Mouse (Mus musculus) Patski (cell line): ENCODE results near the gene Klrk1. TPM values are rescaled to one million over a fixed set of nuclear protein-coding genes. Genes with fewer than 3 reads are reported as not detected.
A peak's percentile ranks its signal among the peaks of the same experiment; 100 is the strongest.
"Not testable (repeated sequence)": the region's sequence is repeated elsewhere in the genome, so short reads cannot be mapped to it uniquely, and the experiment has no call there.

ENCODE experiments used
- ATAC-seq: fragments of 100-300 bp; one replicate; pipeline ENCODE4 v1.8.0; 2021
- CTCF ChIA-PET: fragments of 350-600 bp; sonication (Branson Sonifier 250); formaldehyde crosslinking; loops from one replicate; lab custom pipeline; 2022; ENCODE audit warnings: inconsistent platforms; lab: Charles Lee
- POLR2A ChIA-PET: fragments of 350-600 bp; sonication (Branson Sonifier 250); formaldehyde crosslinking; loops from one replicate; lab custom pipeline; 2022; ENCODE audit warnings: antibody characterized with exemption, inconsistent platforms; lab: Charles Lee
- DNase-seq: peaks from one replicate; pipeline ENCODE4 v3.0.0-alpha.2; 2011; ENCODE audit warnings: low read depth, low spot score
- H3K27me3 ChIP-seq: fragments of 371-371 bp; one replicate; pipeline ENCODE4 v1.5.1; 2021
- CTCF ChIP-seq: fragments of 100-300 bp; IDR thresholded peaks from one replicate; pipeline ENCODE4 v1.5.1; 2021
- in situ Hi-C: fragments of 300-500 bp; cut with MboI; formaldehyde crosslinking; loops from 3 replicates; pipeline ENCODE4 v1.11.1; 2018; ENCODE audit warnings: low pct_unique_long_range_greater_than_20kb, mixed read lengths
- polyA plus RNA-seq: library from polyadenylated mRNA; unstranded; gene quantifications from one replicate; pipeline ENCODE4 v1.2.3, GENCODE M21; 2021

Gene Klrk1
- polyA plus RNA-seq: not detected

GRCm38 (mm10) chr6:129623735-129624134 is at the start of gene Klrk1:
Gene Klrk1, minus strand, starts transcription at chr6:129623864.
- ChIA-PET CTCF (no interaction called here), POLR2A (no interaction called here)
- ATAC-seq (no peak), DNase-seq (no peak)
- no peak for TF ChIP-seq CTCF
- in situ Hi-C loops: no loop called here
- peaks cover 11% of the 10 kb centered on the region for H3K27me3 ChIP-seq

- POLR2A ChIA-PET, ATAC-seq, H3K27me3 ChIP-seq, CTCF ChIA-PET, DNase-seq, in situ Hi-C loops: not testable (repeated sequence)
Observed at GRCm38 (mm10) chr6:129661301-129661700, 37.6 kb upstream of the Klrk1 start.

- DNase-seq, H3K27me3 ChIP-seq, CTCF ChIA-PET, in situ Hi-C loops, ATAC-seq, POLR2A ChIA-PET: not testable (repeated sequence)
Observed at GRCm38 (mm10) chr6:129660589-129660988, 36.9 kb upstream of the Klrk1 start, which contains the start of gene Klrc2. Gene Klrc2, minus strand, starts transcription at chr6:129660689.

GRCm38 (mm10) chr6:129644054-129644453 is 20.4 kb upstream of the Klrk1 start:
- in situ Hi-C loops, ATAC-seq, POLR2A ChIA-PET, CTCF ChIA-PET, H3K27me3 ChIP-seq, DNase-seq: not testable (repeated sequence)

GRCm38 (mm10) chr6:129643237-129643636 is 19.6 kb upstream of the Klrk1 start, which contains the start of gene Klrc3:
Gene Klrc3, minus strand, starts transcription at chr6:129643337.
- in situ Hi-C loops, H3K27me3 ChIP-seq, ATAC-seq, CTCF ChIA-PET, POLR2A ChIA-PET, DNase-seq: not testable (repeated sequence)

GRCm38 (mm10) chr6:129631046-129631445 is 7.4 kb upstream of the Klrk1 start:
- CTCF ChIA-PET, in situ Hi-C loops, ATAC-seq, DNase-seq, POLR2A ChIA-PET, H3K27me3 ChIP-seq: not testable (repeated sequence)

GRCm38 (mm10) chr6:129608372-129608771 is 15.3 kb downstream of the Klrk1 start:
- DNase-seq: no peak
- TF ChIP-seq CTCF: no peak
- ChIA-PET POLR2A (no interaction called here), CTCF (no interaction called here)
- peaks cover 22% of the 10 kb centered on the region for H3K27me3 ChIP-seq
- ATAC-seq: no peak
- in situ Hi-C loops: no loop called here

GRCm38 (mm10) chr6:129591508-129591907 is 32.2 kb downstream of the Klrk1 start, which contains the start of gene Klrd1:
Gene Klrd1, plus strand, starts transcription at chr6:129591782.
- ATAC-seq (no peak), DNase-seq (no peak)
- TF ChIP-seq CTCF: no peak
- POLR2A ChIA-PET: no interaction called here
- in situ Hi-C loops: no loop called here
- H3K27me3 ChIP-seq: peaks cover 10% of the 10 kb centered on the region
- CTCF ChIA-PET: no interaction called here

- POLR2A ChIA-PET: no interaction called here
- no peak for ATAC-seq
- CTCF ChIA-PET: no interaction called here
- in situ Hi-C loops: no loop called here
- peaks cover 29% of the 10 kb centered on the region for H3K27me3 ChIP-seq
- no peak for DNase-seq
- TF ChIP-seq CTCF: no peak
Observed at GRCm38 (mm10) chr6:129583014-129583413, 40.6 kb downstream of the Klrk1 start.

GRCm38 (mm10) chr6:129581896-129582295 is 41.8 kb downstream of the Klrk1 start:
- peak; percentile 8 for ATAC-seq
- no peak for DNase-seq
- in situ Hi-C loops: no loop called here

GRCm38 (mm10) chr6:129581274-129581673 is 42.4 kb downstream of the Klrk1 start:
- DNase-seq (no peak), ATAC-seq (peak; percentile 39)
- peaks cover 29% of the 10 kb centered on the region for H3K27me3 ChIP-seq
- POLR2A ChIA-PET: no interaction called here
- in situ Hi-C loops: no loop called here
- peak; percentile 44 for TF ChIP-seq CTCF
- CTCF ChIA-PET: no interaction called here

More at GRCm38 (mm10) chr6:129581896-129582295, 41.8 kb downstream of the Klrk1 start:
- POLR2A ChIA-PET: no interaction called here
- no peak for TF ChIP-seq CTCF
- peaks cover 29% of the 10 kb centered on the region for H3K27me3 ChIP-seq
- CTCF ChIA-PET: no interaction called here

GRCm38 (mm10) chr6:129577605-129578004 is 46.1 kb downstream of the Klrk1 start, which contains the start of gene Klre1:
Gene Klre1, plus strand, starts transcription at chr6:129577905.
- CTCF ChIA-PET: no interaction called here
- ATAC-seq (no peak), DNase-seq (no peak)
- peaks cover 31% of the 10 kb centered on the region for H3K27me3 ChIP-seq
- no peak for TF ChIP-seq CTCF
- in situ Hi-C loops: loop anchor here (5.0 kb wide), 1 partner anchor 1775 kb away; the partner anchor contains the start of gene Styk1
- POLR2A ChIA-PET: no interaction called here
